18 mouse cellular contexts compared by ENCODE assay signal in genomic region chr7:101293611-101294010, GRCm38 (mm10). TPM values are rescaled to one million over a fixed set of nuclear protein-coding genes. Genes with fewer than 3 reads are reported as not detected.
DNase-seq lines count a peak whose midpoint lies in the region; ATAC-seq and TF ChIP-seq lines count a peak whose summit lies in the region.
"Had no signal": no experiment of that assay in that cellular context is flagged by ENCODE, and none has a peak within 500 bp of the region (broad histone marks: within the 10 kb centered on the region; RNA-seq: fewer than 3 reads in every experiment).

No protein-coding gene starts in this region.

- no peak for TF ChIP-seq POLR2A in lung, adult 2 months (IDR thresholded peaks at IDR 0.05; ENCODE audit: borderline replicate concordance, extremely low read depth, low read depth, low read length)

- H3K27ac ChIP-seq in heart, embryonic 13.5 days (replicated peaks): no peak overlapping the region
- peak overlapping the region; percentile 14; the same call in 1 of the 2 replicates for H3K27ac ChIP-seq in lung, embryonic 16.5 days (ENCODE audit: low read length)
- H3K27ac ChIP-seq: embryonic facial prominence, embryonic 12.5 days; forebrain, embryonic 15.5 days had no signal

- H3K36me3 ChIP-seq in heart, embryonic 13.5 days: peaks cover 64% of the 10 kb centered on the region
- H3K36me3 ChIP-seq in lung, embryonic 16.5 days (ENCODE audit: control insufficient read depth, insufficient read depth, low read length): peaks cover 4% of the 10 kb centered on the region; the same call in 1 of the 2 replicates

- 46% methylated on average over 4 of the region's 4 CpGs for WGBS in heart, embryonic 13.5 days
- WGBS in lung, embryonic 16.5 days: 52% methylated on average over 4 of the region's 4 CpGs
- 54% methylated on average over 4 of the region's 4 CpGs for WGBS in lung, adult 2 months

- no peak overlapping the region for H3K4me2 ChIP-seq in heart, embryonic 13.5 days
- H3K4me2 ChIP-seq in lung, embryonic 16.5 days (ENCODE audit: low read depth, low read length): no peak overlapping the region
- H3K4me2 ChIP-seq: embryonic facial prominence, embryonic 12.5 days; forebrain, embryonic 15.5 days; heart, embryonic 11.5 days had no signal

- no peaks in the 10 kb centered on the region for H3K9me3 ChIP-seq in heart, embryonic 13.5 days
- no peaks in the 10 kb centered on the region for H3K9me3 ChIP-seq in lung, embryonic 16.5 days (ENCODE audit: control insufficient read depth, low read length)
- H3K9me3 ChIP-seq: embryonic facial prominence, embryonic 12.5 days; forebrain, embryonic 15.5 days; G1E had no signal

- H3K9ac ChIP-seq in heart, embryonic 13.5 days: 0 out of 2 replicates have a peak overlapping the region, but pooled peaks have one; percentile 12
- no peak overlapping the region for H3K9ac ChIP-seq in lung, embryonic 16.5 days (ENCODE audit: low read length)
- H3K9ac ChIP-seq: embryonic facial prominence, embryonic 12.5 days; forebrain, embryonic 15.5 days had no signal

- no peak for TF ChIP-seq CTCF in lung, adult 2 months (IDR thresholded peaks at IDR 0.05; ENCODE audit: insufficient read depth, low read length)

- DNase-seq in heart, postnatal 25 days (ENCODE audit: low spot score): no peak
- no peak for DNase-seq in lung, adult 2 months
- peak; percentile 18 for DNase-seq in lung, postnatal 25 days (ENCODE audit: low spot score)
- no peak for DNase-seq in MN1 (ENCODE audit: low spot score)
- no peak for DNase-seq in left cerebral cortex, postnatal 25 days (ENCODE audit: low spot score in 2 of 2)
- DNase-seq: adrenal gland, postnatal 14 days; cerebellum, adult 2 months; cerebellum, postnatal 25 days; gastrocnemius, postnatal 36 days; heart, adult 18-20 months; heart, postnatal 36 days had no signal

- peaks cover 15% of the 10 kb centered on the region for H3K27me3 ChIP-seq in heart, embryonic 13.5 days (replicated peaks)
- H3K27me3 ChIP-seq in lung, embryonic 16.5 days (ENCODE audit: control insufficient read depth, insufficient read depth, low read depth, low read length): 0 out of 2 replicates have a peak, but pooled peaks cover 4% of the 10 kb centered on the region

- ATAC-seq in heart, embryonic 13.5 days (ENCODE audit: extremely low read depth, insufficient number of reproducible peaks, low FRiP score, low TSS enrichment): no peak
- ATAC-seq in lung, embryonic 16.5 days (ENCODE audit: low read depth): peak; percentile 34; the same call in 1 of the 2 replicates
- ATAC-seq: forebrain, embryonic 15.5 days; hindbrain, embryonic 16.5 days had no signal

- H3K4me3 ChIP-seq in heart, embryonic 13.5 days: no peak overlapping the region
- no peak overlapping the region for H3K4me3 ChIP-seq in lung, embryonic 16.5 days (ENCODE audit: low read length)
- no peak overlapping the region for H3K4me3 ChIP-seq in lung, adult 2 months (replicated peaks; ENCODE audit: extremely low read depth, low read depth, low read length)
- H3K4me3 ChIP-seq: embryonic facial prominence, embryonic 12.5 days; forebrain, embryonic 15.5 days had no signal

- H3K4me1 ChIP-seq in heart, embryonic 13.5 days: peaks cover 16% of the 10 kb centered on the region
- H3K4me1 ChIP-seq in lung, embryonic 16.5 days (replicated peaks; ENCODE audit: control insufficient read depth, insufficient read depth, low read length): peaks cover 7% of the 10 kb centered on the region
- H3K4me1 ChIP-seq in lung, adult 2 months (ENCODE audit: control insufficient read depth, insufficient read depth, low read length): no peaks in the 10 kb centered on the region

- intact Hi-C loops in heart, postnatal 25 days (cut with DNase I): no loop called here
- intact Hi-C loops in left cerebral cortex, postnatal 25 days (cut with DNase I): no loop called here

RNA-seq across cellular contexts. Expression of gene Atg16l2, which starts 8.4 kb away (rescaled TPM):
- polyA plus RNA-seq in heart, embryonic 13.5 days (2015; fragmentation: Nextera tagmentation; extraction: Ambion mirVana): 23.0 and 28.0 TPM in 2 replicates
- 10 to 100 TPM; 11.4 to 12.6 TPM for total RNA-seq in heart, postnatal 25 days (2021)
- 19.6 and 22.6 TPM in 2 replicates for polyA plus RNA-seq in lung, embryonic 16.5 days (2015; fragmentation: Nextera tagmentation; extraction: Ambion mirVana)
- polyA plus RNA-seq in lung, adult 2 months (2012; rRNA removed): 23.3 and 28.5 TPM in 2 replicates
- 10 to 100 TPM; 49.9 to 59.4 TPM for total RNA-seq in left cerebral cortex, postnatal 25 days (2021)

RNA-seq across cellular contexts. Expression of gene Stard10, which starts 23.3 kb away (rescaled TPM):
- polyA plus RNA-seq in heart, embryonic 13.5 days (2015; fragmentation: Nextera tagmentation; extraction: Ambion mirVana): 32.9 and 35.4 TPM in 2 replicates
- 10 to 100 TPM; 57.4 to 65.4 TPM for total RNA-seq in heart, postnatal 25 days (2021)
- 43.0 and 46.5 TPM in 2 replicates for polyA plus RNA-seq in lung, embryonic 16.5 days (2015; fragmentation: Nextera tagmentation; extraction: Ambion mirVana)
- 104 and 107 TPM in 2 replicates for polyA plus RNA-seq in lung, adult 2 months (2012; rRNA removed)
- total RNA-seq in left cerebral cortex, postnatal 25 days (2021): 10 to 100 TPM; 60.4 to 66.1 TPM
- total RNA-seq: G1E had no signal

RNA-seq across cellular contexts. Expression of gene Arap1, which starts 54.3 kb away (rescaled TPM):
- polyA plus RNA-seq in heart, embryonic 13.5 days (2015; fragmentation: Nextera tagmentation; extraction: Ambion mirVana): 25.6 and 26.3 TPM in 2 replicates
- 10 to 100 TPM; 31.6 to 35.9 TPM for total RNA-seq in heart, postnatal 25 days (2021)
- 115 and 118 TPM in 2 replicates for polyA plus RNA-seq in lung, embryonic 16.5 days (2015; fragmentation: Nextera tagmentation; extraction: Ambion mirVana)
- polyA plus RNA-seq in lung, adult 2 months (2012; rRNA removed): 157 and 188 TPM in 2 replicates
- total RNA-seq in left cerebral cortex, postnatal 25 days (2021): 10 to 100 TPM; 17.9 to 19.9 TPM
